Comparison of ENCODE assay signal across 8 mouse cellular contexts in the genomic region with DNA sequence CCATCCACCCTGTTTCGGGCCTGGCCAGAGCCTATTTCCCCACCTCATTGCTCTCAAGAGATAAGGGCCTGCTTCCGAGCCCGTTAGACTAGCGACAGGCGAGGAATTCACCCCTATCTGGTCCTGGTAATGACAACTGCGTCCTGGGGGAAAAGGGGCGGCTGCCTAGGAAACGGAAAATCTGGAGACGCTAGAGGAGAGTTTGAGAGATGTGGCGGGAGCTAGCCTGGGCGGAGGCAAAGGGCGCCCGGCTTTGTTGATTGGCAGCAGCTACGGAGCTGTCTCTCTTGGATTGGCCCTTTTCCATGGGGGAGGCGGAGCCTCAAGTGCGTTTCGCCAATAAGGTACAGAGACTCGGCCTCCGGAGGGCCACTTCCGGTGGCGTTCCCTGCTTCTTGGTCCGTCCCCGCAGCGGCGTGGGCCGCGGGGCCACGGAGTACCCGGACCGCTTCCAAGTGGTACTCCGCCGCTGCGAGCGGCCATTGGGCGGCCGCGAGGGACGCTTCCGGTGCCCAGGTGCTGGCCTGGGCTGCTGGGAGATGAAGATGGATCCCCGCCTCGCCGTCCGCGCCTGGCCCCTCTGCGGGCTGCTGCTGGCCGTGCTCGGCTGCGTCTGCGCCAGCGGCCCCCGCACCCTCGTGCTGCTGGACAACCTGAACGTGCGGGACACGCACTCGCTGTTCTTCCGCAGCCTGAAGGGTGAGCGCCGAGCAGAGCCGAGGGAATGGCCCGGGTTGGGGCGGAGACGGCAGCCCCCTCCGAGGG. TPM values are rescaled to one million over a fixed set of nuclear protein-coding genes. Genes with fewer than 3 reads are reported as not detected.
DNase-seq lines count a peak whose midpoint lies in the region; ATAC-seq lines count a peak whose summit lies in the region.

A gene (plus strand): TSS at position 391 of the 765 bp plus-strand sequence.

- peaks cover 32% of the 10 kb centered on the region for H3K36me3 ChIP-seq in heart, embryonic 10.5 days
- H3K36me3 ChIP-seq in kidney, embryonic 15.5 days = peaks cover 32% of the 10 kb centered on the region

- DNase-seq in B cell, adult 2 months = peak; percentile 96 to 97
- DNase-seq in brain, adult 2 months (ENCODE audit: low read depth, low spot score) = peak; percentile 100
- DNase-seq in heart, embryonic 10.5 days (ENCODE audit: low spot score) = peak; percentile 99
- DNase-seq in liver = peak; percentile 98
- DNase-seq in spleen, postnatal 4 days (ENCODE audit: low spot score in 2 of 2) = peak; percentile 97

- H3K27ac ChIP-seq in heart, embryonic 10.5 days = peak within 1 kb of the TSS; percentile 93
- peak within 1 kb of the TSS; percentile 84 for H3K27ac ChIP-seq in kidney, embryonic 15.5 days

- under 1% methylated on average over 64 of the region's 64 CpGs for WGBS in heart, embryonic 10.5 days
- 0% methylated on average over 63 of the region's 64 CpGs for WGBS in kidney, embryonic 15.5 days

- peak within 1 kb of the TSS; percentile 98 for H3K4me3 ChIP-seq in heart, embryonic 10.5 days
- peak within 1 kb of the TSS; percentile 99 for H3K4me3 ChIP-seq in kidney, embryonic 15.5 days (replicated peaks)

- H3K9me3 ChIP-seq in heart, embryonic 10.5 days = no peaks in the 10 kb centered on the region
- no peaks in the 10 kb centered on the region for H3K9me3 ChIP-seq in kidney, embryonic 15.5 days (replicated peaks)

- H3K9ac ChIP-seq in kidney, embryonic 15.5 days = peak within 1 kb of the TSS; percentile 98

- H3K4me2 ChIP-seq in kidney, embryonic 15.5 days = peak within 1 kb of the TSS; percentile 89

- H3K27me3 ChIP-seq in heart, embryonic 10.5 days (ENCODE audit: insufficient read depth, poor library complexity, severe bottlenecking) = no peaks in the 10 kb centered on the region
- no peaks in the 10 kb centered on the region for H3K27me3 ChIP-seq in kidney, embryonic 15.5 days

- ATAC-seq in erythroblast, adult 5-6 weeks (replicated peaks; ENCODE audit: low FRiP score, poor library complexity, severe bottlenecking) = peak; percentile 96
- peak; percentile 99 for ATAC-seq in kidney, embryonic 15.5 days (replicated peaks; ENCODE audit: low FRiP score)
- ATAC-seq in monocyte, adult 5-6 weeks (replicated peaks; ENCODE audit: insufficient number of reproducible peaks, low FRiP score, low TSS enrichment, poor library complexity, severe bottlenecking) = peak; percentile 94

- peaks cover 22% of the 10 kb centered on the region for H3K4me1 ChIP-seq in heart, embryonic 10.5 days
- peaks cover 34% of the 10 kb centered on the region for H3K4me1 ChIP-seq in kidney, embryonic 15.5 days

RNA-seq across cellular contexts. Expression of the gene that starts here (rescaled TPM):
- 48.2 and 52.5 TPM in 2 replicates for total RNA-seq in erythroblast, adult 5-6 weeks (2015; ENCODE audit: low replicate concordance)
- total RNA-seq in erythroblast, adult 5-6 weeks (2017; ENCODE audit: low replicate concordance) = 27.2 and 36.8 TPM in 2 replicates
- 340 and 349 TPM in 2 replicates for polyA plus RNA-seq in heart, embryonic 10.5 days (2016; fragmentation: Nextera tagmentation; extraction: Ambion mirVana)
- 365 and 386 TPM in 2 replicates for polyA plus RNA-seq in kidney, embryonic 15.5 days (2015; fragmentation: Nextera tagmentation; extraction: Ambion mirVana)
- total RNA-seq in monocyte, adult 5-6 weeks (2017) = 51.8 to 63.8 TPM (median 53.8 TPM) in 3 replicates

Comparison
In these comparisons a context has a peak if more than half of its experiments do, and no peak if none do; other contexts are left out.
1. Peak in every context shown above with its lines: DNase-seq, ATAC-seq, H3K4me3 ChIP-seq and H3K27ac ChIP-seq.